ENCODE assay signal across 17 mouse cellular contexts in the genomic region with DNA sequence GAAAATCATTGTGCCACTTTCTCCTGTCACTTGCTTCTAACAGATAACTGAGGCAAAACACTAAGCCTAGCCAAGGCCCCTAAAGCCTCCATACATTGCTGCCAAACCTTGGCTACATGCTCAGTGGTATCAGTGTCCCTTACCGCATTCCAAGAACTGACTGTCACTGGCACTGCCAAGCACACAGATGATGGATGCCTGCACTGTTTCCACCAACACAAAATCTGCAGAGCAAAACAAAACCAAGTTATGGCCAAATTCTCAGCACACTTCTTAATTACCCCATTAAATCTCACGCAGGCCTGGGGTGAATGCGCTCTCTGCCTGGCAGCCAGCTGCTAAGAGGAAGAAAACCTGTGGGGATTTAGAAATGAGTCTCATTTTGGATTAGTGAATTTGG.
DNase-seq lines count a peak whose midpoint lies in the region; ATAC-seq and TF ChIP-seq lines count a peak whose summit lies in the region.
"Had no signal": no experiment of that assay in that cellular context is flagged by ENCODE, and none has a peak within 500 bp of the region (broad histone marks: within the 10 kb centered on the region; RNA-seq: fewer than 3 reads in every experiment).

No protein-coding gene starts in this region.

- H3K4me3 ChIP-seq in limb, embryonic 12.5 days (replicated peaks), result no peak overlapping the region
- no peak overlapping the region for H3K4me3 ChIP-seq in limb, embryonic 10.5 days
- no peak overlapping the region for H3K4me3 ChIP-seq in hindbrain, postnatal 0 days (ENCODE audit: low read length)
- H3K4me3 ChIP-seq: kidney, embryonic 15.5 days; megakaryocyte, embryonic 14.5 days had no signal

- TF ChIP-seq CTCF in hindbrain, postnatal 0 days (IDR thresholded peaks at IDR 0.05; ENCODE audit: low read depth), result no peak

- no peaks in the 10 kb centered on the region for H3K27me3 ChIP-seq in limb, embryonic 12.5 days
- no peaks in the 10 kb centered on the region for H3K27me3 ChIP-seq in limb, embryonic 10.5 days (ENCODE audit: low read depth, poor library complexity, severe bottlenecking)
- H3K27me3 ChIP-seq in hindbrain, postnatal 0 days (ENCODE audit: insufficient read depth, low read length), result no peaks in the 10 kb centered on the region
- H3K27me3 ChIP-seq: kidney, embryonic 15.5 days; megakaryocyte, embryonic 14.5 days had no signal

- no peaks in the 10 kb centered on the region for H3K36me3 ChIP-seq in limb, embryonic 12.5 days
- H3K36me3 ChIP-seq in limb, embryonic 10.5 days, result no peaks in the 10 kb centered on the region
- H3K36me3 ChIP-seq in hindbrain, postnatal 0 days (ENCODE audit: insufficient read depth, low read length), result no peaks in the 10 kb centered on the region
- H3K36me3 ChIP-seq: kidney, embryonic 15.5 days had no signal

- H3K9me3 ChIP-seq in limb, embryonic 12.5 days, result no peaks in the 10 kb centered on the region
- no peaks in the 10 kb centered on the region for H3K9me3 ChIP-seq in limb, embryonic 10.5 days (replicated peaks)
- H3K9me3 ChIP-seq in hindbrain, postnatal 0 days (ENCODE audit: low read length), result no peaks in the 10 kb centered on the region
- H3K9me3 ChIP-seq: kidney, embryonic 15.5 days had no signal

- DNase-seq in frontal cortex, postnatal 36 days (ENCODE audit: low spot score in 2 of 2), result peak; percentile 22 to 28
- DNase-seq in frontal cortex, postnatal 14 days (ENCODE audit: low spot score in 2 of 2), result no peak
- DNase-seq in limb, embryonic 10.5 days (ENCODE audit: low spot score), result no peak
- DNase-seq in brain, embryonic 18.5 days (ENCODE audit: low read depth, low spot score), result peak; percentile 65
- peak; percentile 45 for DNase-seq in hindbrain, postnatal 0 days (ENCODE audit: low spot score)
- DNase-seq in testis, postnatal 10 days (ENCODE audit: low spot score), result no peak
- DNase-seq: adrenal gland, adult 8-10 months; cerebellum, adult 11-12 months; cerebellum, postnatal 36 days; lung, adult 18-20 months; lung, postnatal 14 days had no signal

- 39% methylated on average over 3 of the region's 3 CpGs for WGBS in limb, embryonic 12.5 days
- 79% methylated on average over 3 of the region's 3 CpGs for WGBS in limb, embryonic 10.5 days
- WGBS in hindbrain, postnatal 0 days, result 40% methylated on average over 3 of the region's 3 CpGs

- no peak for ATAC-seq in limb, embryonic 12.5 days (ENCODE audit: insufficient number of reproducible peaks, insufficient read depth, low FRiP score, low TSS enrichment, low read depth)
- ATAC-seq in hindbrain, postnatal 0 days, result no peak
- ATAC-seq: intestine, postnatal 0 days had no signal

- H3K4me1 ChIP-seq in limb, embryonic 12.5 days (replicated peaks), result peaks cover 18% of the 10 kb centered on the region
- peaks cover 6% of the 10 kb centered on the region for H3K4me1 ChIP-seq in limb, embryonic 10.5 days
- H3K4me1 ChIP-seq in hindbrain, postnatal 0 days (ENCODE audit: insufficient read depth, low read length), result no peaks in the 10 kb centered on the region
- H3K4me1 ChIP-seq: kidney, embryonic 15.5 days; megakaryocyte, embryonic 14.5 days had no signal

- no peak overlapping the region for H3K4me2 ChIP-seq in limb, embryonic 12.5 days
- no peak overlapping the region for H3K4me2 ChIP-seq in hindbrain, postnatal 0 days (ENCODE audit: low read depth, low read length)
- H3K4me2 ChIP-seq: kidney, embryonic 15.5 days; liver, embryonic 11.5 days had no signal

- H3K27ac ChIP-seq in limb, embryonic 12.5 days, result 0 out of 2 replicates have a peak overlapping the region, but pooled peaks have one; percentile 41
- no peak overlapping the region for H3K27ac ChIP-seq in limb, embryonic 10.5 days
- no peak overlapping the region for H3K27ac ChIP-seq in hindbrain, postnatal 0 days
- H3K27ac ChIP-seq: kidney, embryonic 15.5 days; stomach, postnatal 0 days had no signal

- no peak overlapping the region for H3K9ac ChIP-seq in limb, embryonic 12.5 days (replicated peaks)
- H3K9ac ChIP-seq in hindbrain, postnatal 0 days (replicated peaks; ENCODE audit: low read length), result no peak overlapping the region
- H3K9ac ChIP-seq: kidney, embryonic 15.5 days had no signal

Comparison
In these comparisons a context has a peak if more than half of its experiments do, and no peak if none do; other contexts are left out.
1. DNase-seq: peak in frontal cortex, postnatal 36 days (2 of 2), brain, embryonic 18.5 days (single experiment) and hindbrain, postnatal 0 days (single experiment); none in frontal cortex, postnatal 14 days (0 of 2), limb, embryonic 10.5 days (single experiment) and testis, postnatal 10 days (single experiment).